Mouse (Mus musculus) forebrain, embryonic 14.5 days (tissue): ENCODE results near the gene Hist1h3d. TPM values are rescaled to one million over a fixed set of nuclear protein-coding genes. Genes with fewer than 3 reads are reported as not detected.

Experiments
- ATAC-seq: fragments of 200-750 bp; cut with Nextera tagmentation; 2 replicates; pipeline ENCODE4 v1.8.0; 2017; ENCODE audit warnings: mild to moderate bottlenecking, moderate library complexity
- DNase-seq: peaks from one replicate; pipeline ENCODE4 v3.0.0-alpha.2; 2015; ENCODE audit warnings: low spot score
- H3K27ac ChIP-seq: fragments of 300-500 bp; sonication (generic); 2 replicates; pipeline ENCODE4 v1.5.1; 2014; ENCODE audit warnings: low read depth, mild to moderate bottlenecking, control low read depth, low read length, moderate library complexity
- H3K27me3 ChIP-seq: fragments of 300-500 bp; sonication (generic); replicated peaks from 2 replicates; pipeline ENCODE4 v1.6.1; 2014; ENCODE audit warnings: low read length, control low read depth, mixed read lengths; ENCODE audit not compliant: control insufficient read depth, insufficient read depth
- H3K36me3 ChIP-seq: fragments of 300-500 bp; sonication (generic); 2 replicates; pipeline ENCODE4 v1.6.1; 2014; ENCODE audit warnings: low read length, control low read depth; ENCODE audit not compliant: control insufficient read depth, insufficient read depth
- H3K4me1 ChIP-seq: fragments of 300-500 bp; sonication (generic); 2 replicates; pipeline ENCODE4 v1.6.1; 2014; ENCODE audit warnings: antibody characterized with exemption, low read length, control low read depth; ENCODE audit not compliant: control insufficient read depth, insufficient read depth
- H3K4me2 ChIP-seq: fragments of 300-500 bp; sonication (generic); 2 replicates; pipeline ENCODE4 v1.6.1; 2014; ENCODE audit warnings: mild to moderate bottlenecking, control low read depth, low read length
- H3K4me3 ChIP-seq: fragments of 300-500 bp; sonication (generic); 2 replicates; pipeline ENCODE4 v1.5.1; 2014; ENCODE audit warnings: low read depth, low read length, control low read depth
- H3K9ac ChIP-seq: fragments of 300-500 bp; sonication (generic); 2 replicates; pipeline ENCODE4 v1.6.1; 2014; ENCODE audit warnings: mild to moderate bottlenecking, low read length, control low read depth, moderate library complexity
- H3K9me3 ChIP-seq: fragments of 300-500 bp; sonication (generic); replicated peaks from 2 replicates; pipeline ENCODE4 v1.6.1; 2016; ENCODE audit warnings: low read length, control low read depth, mixed read lengths; ENCODE audit not compliant: control insufficient read depth
- WGBS: fragments of 180-500 bp; shearing (Covaris S2); extraction: QIAGEN DNeasy Blood & Tissue Kit; methylation state at CpG from one replicate; pipeline ENCODE4 v1.1.7; 2014; 5-methylcytosine and 5-hydroxymethylcytosine counted together
- polyA plus RNA-seq: library from polyadenylated mRNA; unstranded; fragments of >200 nt; fragmentation: Nextera tagmentation; extraction: Ambion mirVana; gene quantifications from 2 replicates; pipeline ENCODE4 v1.2.1, GENCODE M21; 2014

Gene Hist1h3d
- polyA plus RNA-seq = 5.8 and 5.9 TPM in 2 replicates

- Histone ChIP-seq H3K4me3 (peak within 1 kb of the TSS; percentile 37), H3K4me1 (peaks cover 28% of the 10 kb centered on the region), H3K9me3 (no peaks in the 10 kb centered on the region), H3K36me3 (no peaks in the 10 kb centered on the region), H3K27me3 (no peaks in the 10 kb centered on the region), H3K4me2 (peak within 1 kb of the TSS; percentile 77), H3K27ac (peak within 1 kb of the TSS; percentile 84), H3K9ac (peak within 1 kb of the TSS; percentile 74)
- WGBS = 0% methylated on average over 17 of the region's 18 CpGs
- DNase-seq (peak; percentile 96), ATAC-seq (peak; percentile 53)
These were observed at the start of gene Hist1h3d for GRCm38 (mm10) chr13:23575271-23575851. TSS of gene Hist1h3d (plus strand) at chr13:23575763.

- Histone ChIP-seq H3K27ac (no peak overlapping the region), H3K4me2 (peak overlapping the region; percentile 53), H3K4me3 (peak overlapping the region; percentile 40), H3K4me1 (peaks cover 6% of the 10 kb centered on the region), H3K36me3 (no peaks in the 10 kb centered on the region), H3K9me3 (no peaks in the 10 kb centered on the region), H3K9ac (peak overlapping the region; percentile 58; the same call in 1 of the 2 replicates), H3K27me3 (no peaks in the 10 kb centered on the region)
- DNase-seq (no peak), ATAC-seq (no peak)
- 2% methylated on average over 10 of the region's 10 CpGs for WGBS
These were observed 49.7 kb upstream of the Hist1h3d start for GRCm38 (mm10) chr13:23525901-23526300.

GRCm38 (mm10) chr13:23526312-23526711 lies 49.3 kb upstream of the Hist1h3d start:
- Histone ChIP-seq H3K9ac (peak overlapping the region; percentile 58; the same call in 1 of the 2 replicates), H3K4me2 (peak overlapping the region; percentile 53), H3K27me3 (no peaks in the 10 kb centered on the region), H3K27ac (peak overlapping the region; percentile 53; the same call in 1 of the 2 replicates), H3K9me3 (no peaks in the 10 kb centered on the region), H3K4me3 (peak overlapping the region; percentile 40), H3K36me3 (no peaks in the 10 kb centered on the region), H3K4me1 (peaks cover 6% of the 10 kb centered on the region)
- ATAC-seq (peak; percentile 50), DNase-seq (peak; percentile 97)
- WGBS = under 1% methylated on average over 17 of the region's 17 CpGs

GRCm38 (mm10) chr13:23529005-23529404 lies 46.6 kb upstream of the Hist1h3d start:
- no peak overlapping the region for H3K27ac ChIP-seq
- no peaks in the 10 kb centered on the region for H3K36me3 ChIP-seq
- no peak overlapping the region for H3K9ac ChIP-seq
- H3K4me2 ChIP-seq = 0 out of 2 replicates have a peak overlapping the region, but pooled peaks have one; percentile 7
- peaks cover 19% of the 10 kb centered on the region for H3K4me1 ChIP-seq
- H3K9me3 ChIP-seq = no peaks in the 10 kb centered on the region
- no peak overlapping the region for H3K4me3 ChIP-seq
- H3K27me3 ChIP-seq = no peaks in the 10 kb centered on the region
- DNase-seq = no peak
- 82% methylated on average over 5 of the region's 5 CpGs for WGBS
- ATAC-seq = no peak

- ATAC-seq (no peak), DNase-seq (no peak)
- 24% methylated on average over 2 of the region's 2 CpGs for WGBS
- H3K9ac ChIP-seq = peak overlapping the region; percentile 78
- H3K27me3 ChIP-seq = no peaks in the 10 kb centered on the region
- H3K4me2 ChIP-seq = peak overlapping the region; percentile 59
- H3K27ac ChIP-seq = peak overlapping the region; percentile 95
- H3K36me3 ChIP-seq = no peaks in the 10 kb centered on the region
- no peaks in the 10 kb centered on the region for H3K9me3 ChIP-seq
- peaks cover 20% of the 10 kb centered on the region for H3K4me1 ChIP-seq
- peak overlapping the region; percentile 43 for H3K4me3 ChIP-seq
These were observed 45.9 kb upstream of the Hist1h3d start for GRCm38 (mm10) chr13:23529480-23530165.

- H3K36me3 ChIP-seq = no peaks in the 10 kb centered on the region
- H3K4me3 ChIP-seq = peak overlapping the region; percentile 43
- ATAC-seq (no peak), DNase-seq (peak; percentile 75)
- H3K4me1 ChIP-seq = peaks cover 22% of the 10 kb centered on the region
- H3K4me2 ChIP-seq = peak overlapping the region; percentile 59
- H3K9me3 ChIP-seq = no peaks in the 10 kb centered on the region
- H3K9ac ChIP-seq = peak overlapping the region; percentile 78
- H3K27ac ChIP-seq = peak overlapping the region; percentile 95
- H3K27me3 ChIP-seq = no peaks in the 10 kb centered on the region
- under 1% methylated on average over 20 of the region's 20 CpGs for WGBS
These were observed 45.2 kb upstream of the Hist1h3d start for GRCm38 (mm10) chr13:23530181-23530900.

- Histone ChIP-seq H3K27ac (peak within 1 kb of the TSS; percentile 95), H3K4me2 (peak within 1 kb of the TSS; percentile 59), H3K36me3 (no peaks in the 10 kb centered on the region), H3K4me3 (peak within 1 kb of the TSS; percentile 43), H3K27me3 (no peaks in the 10 kb centered on the region), H3K4me1 (peaks cover 23% of the 10 kb centered on the region), H3K9ac (peak within 1 kb of the TSS; percentile 78), H3K9me3 (no peaks in the 10 kb centered on the region)
- DNase-seq = peak; percentile 99
- ATAC-seq = peak; percentile 80
- under 1% methylated on average over 48 of the region's 70 CpGs for WGBS
These were observed 44.4 kb upstream of the Hist1h3d start, which contains the start of gene Hist1h4h for GRCm38 (mm10) chr13:23530901-23531875. TSS of gene Hist1h4h (plus strand) at chr13:23531050.
